Mouse (Mus musculus): ENCODE data around the gene Gm20532. TPM values are rescaled to one million over a fixed set of nuclear protein-coding genes. Genes with fewer than 3 reads are reported as not detected.

The Gm20532 gene
- polyA plus RNA-seq, 1 experiment, result not detected

- DNase-seq (ENCODE audit: extremely low spot score in 1 of 2, low spot score in 1 of 2), result no peak
Measured at GRCm38 (mm10) chr2:26614903-26615302, 28.5 kb downstream of the Gm20532 start.

DNA sequence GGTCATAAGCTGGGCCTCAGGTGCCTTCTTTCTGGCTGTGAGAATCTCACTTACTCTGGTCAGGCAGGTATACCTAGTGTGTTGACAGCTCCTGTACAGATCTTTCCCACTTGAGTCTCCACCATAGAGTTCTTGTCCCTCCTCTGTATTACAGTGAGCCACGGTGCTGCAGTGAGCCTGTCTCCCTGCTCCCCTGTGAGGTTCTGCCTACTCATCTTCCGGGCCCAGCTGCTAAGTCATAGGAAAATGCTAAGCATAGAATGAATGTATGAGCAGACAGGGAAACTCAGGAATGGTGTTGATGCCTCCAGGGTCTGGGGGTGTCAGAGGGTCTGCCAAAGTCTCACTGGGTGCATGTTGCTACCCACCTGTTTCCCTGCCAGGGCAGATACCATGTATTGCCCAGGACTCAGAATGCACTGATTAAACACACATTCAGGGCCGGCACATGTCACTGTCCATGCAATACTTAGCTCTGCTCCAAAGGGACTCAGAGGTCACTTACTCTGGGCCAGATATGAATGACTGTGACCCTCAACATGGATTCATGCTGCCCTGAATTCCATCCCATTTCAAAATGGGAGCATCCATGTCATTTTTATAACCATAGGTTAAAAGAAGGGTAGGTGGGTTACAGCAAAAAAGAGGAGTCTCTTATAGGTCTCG is 29.2 kb downstream of the Gm20532 start:
- DNase-seq (ENCODE audit: extremely low spot score in 1 of 2, low spot score in 1 of 2), result no peak

- no peak for DNase-seq (ENCODE audit: extremely low spot score in 1 of 2, low spot score in 1 of 2)
Measured at GRCm38 (mm10) chr2:26617331-26617730, 30.9 kb downstream of the Gm20532 start.

- no peak for DNase-seq (ENCODE audit: extremely low spot score in 1 of 2, low spot score in 1 of 2)
Measured at GRCm38 (mm10) chr2:26617928-26618327, 31.5 kb downstream of the Gm20532 start.

DNA sequence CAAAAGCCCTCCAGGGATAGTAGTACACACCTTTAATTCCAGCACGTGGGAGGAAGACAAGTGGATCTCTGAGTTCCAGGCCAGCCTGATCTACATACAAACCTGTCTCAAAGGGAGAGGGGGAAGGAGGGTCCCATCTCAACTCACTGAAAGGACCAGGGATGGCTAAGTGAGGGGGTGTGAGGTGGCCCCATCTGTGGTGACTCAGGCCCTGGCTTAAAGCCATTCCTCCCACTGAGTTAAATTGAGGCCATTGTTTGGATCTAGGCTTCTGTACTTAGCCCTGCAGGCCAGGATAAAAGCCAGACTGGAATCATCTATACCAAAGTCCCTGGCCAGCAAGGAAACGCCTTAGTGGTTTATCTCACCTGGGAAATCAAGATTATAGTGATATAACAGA is 34.8 kb downstream of the Gm20532 start:
- no peak for DNase-seq (ENCODE audit: extremely low spot score in 1 of 2, low spot score in 1 of 2)

- no peak for DNase-seq (ENCODE audit: extremely low spot score in 1 of 2, low spot score in 1 of 2)
Measured at GRCm38 (mm10) chr2:26622984-26623383, 36.5 kb downstream of the Gm20532 start.

DNA sequence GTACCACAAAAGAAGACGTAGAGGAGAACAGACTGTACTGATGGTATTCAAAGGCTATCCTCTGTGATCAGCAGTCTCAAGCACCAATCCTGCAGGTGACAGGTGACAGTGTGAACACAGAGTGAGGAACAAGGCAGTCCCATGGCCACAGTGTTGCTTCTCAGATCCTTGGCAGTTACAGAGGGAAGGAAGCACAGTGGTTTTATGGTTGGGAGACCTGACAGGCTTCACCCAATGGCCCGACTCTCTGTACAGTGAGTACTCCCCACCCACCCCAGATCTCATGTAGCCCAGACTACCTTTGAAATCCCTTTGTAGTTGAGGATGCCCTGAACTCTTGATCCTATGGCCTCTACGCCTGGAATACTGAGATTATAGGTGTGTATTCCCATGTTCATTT is 39.0 kb downstream of the Gm20532 start:
- DNase-seq (ENCODE audit: extremely low spot score in 1 of 2, low spot score in 1 of 2), result no peak

- no peak for DNase-seq (ENCODE audit: extremely low spot score in 1 of 2, low spot score in 1 of 2)
Measured at GRCm38 (mm10) chr2:26626081-26626480, 39.6 kb downstream of the Gm20532 start.

DNA sequence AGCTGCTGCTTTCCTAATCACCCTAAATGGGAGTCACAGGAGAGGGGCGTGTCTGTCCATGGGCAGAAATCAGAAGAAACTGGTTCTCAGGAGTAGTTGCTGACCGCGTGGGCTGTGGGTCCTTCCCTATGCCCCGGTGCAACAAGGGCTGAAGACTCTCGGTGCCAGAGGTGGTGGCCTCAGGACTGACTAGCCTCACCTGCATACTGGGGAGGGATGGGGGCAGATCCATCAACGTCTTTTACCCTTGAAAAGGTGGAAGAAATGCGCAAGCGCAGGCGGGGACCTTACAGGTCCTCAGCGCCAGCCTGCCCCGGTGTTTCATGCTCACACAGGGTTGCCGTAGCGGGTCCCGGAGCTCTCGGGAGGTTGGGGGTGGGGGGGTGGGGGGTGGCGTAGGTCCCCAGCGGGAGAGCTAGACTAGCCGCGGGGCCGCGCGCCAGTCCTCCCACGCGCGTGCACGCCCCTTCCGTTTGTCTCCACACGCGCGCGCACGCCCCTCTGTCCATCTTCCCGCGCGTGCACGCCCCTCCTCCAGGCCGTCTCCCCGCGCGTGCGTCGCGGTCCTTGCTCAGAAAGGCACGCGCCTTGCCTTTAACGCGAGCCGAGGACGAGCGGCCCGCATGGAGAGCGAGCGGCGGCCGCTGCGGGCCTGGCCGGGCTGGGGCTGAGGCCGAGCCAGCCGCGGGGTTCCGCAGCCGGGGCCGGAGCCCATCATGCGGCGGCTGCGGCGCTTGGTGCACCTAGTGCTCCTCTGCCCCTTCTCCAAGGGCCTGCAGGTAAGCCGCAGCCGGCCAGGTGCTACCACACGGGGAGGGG is 41.7 kb downstream of the Gm20532 start, which contains the start of gene Fam69b:
Fam69b (plus strand) TSS at position 537 of the 819 bp plus-strand sequence.
- peak; percentile 62 to 91 for DNase-seq (ENCODE audit: extremely low spot score in 1 of 2, low spot score in 1 of 2)

DNA sequence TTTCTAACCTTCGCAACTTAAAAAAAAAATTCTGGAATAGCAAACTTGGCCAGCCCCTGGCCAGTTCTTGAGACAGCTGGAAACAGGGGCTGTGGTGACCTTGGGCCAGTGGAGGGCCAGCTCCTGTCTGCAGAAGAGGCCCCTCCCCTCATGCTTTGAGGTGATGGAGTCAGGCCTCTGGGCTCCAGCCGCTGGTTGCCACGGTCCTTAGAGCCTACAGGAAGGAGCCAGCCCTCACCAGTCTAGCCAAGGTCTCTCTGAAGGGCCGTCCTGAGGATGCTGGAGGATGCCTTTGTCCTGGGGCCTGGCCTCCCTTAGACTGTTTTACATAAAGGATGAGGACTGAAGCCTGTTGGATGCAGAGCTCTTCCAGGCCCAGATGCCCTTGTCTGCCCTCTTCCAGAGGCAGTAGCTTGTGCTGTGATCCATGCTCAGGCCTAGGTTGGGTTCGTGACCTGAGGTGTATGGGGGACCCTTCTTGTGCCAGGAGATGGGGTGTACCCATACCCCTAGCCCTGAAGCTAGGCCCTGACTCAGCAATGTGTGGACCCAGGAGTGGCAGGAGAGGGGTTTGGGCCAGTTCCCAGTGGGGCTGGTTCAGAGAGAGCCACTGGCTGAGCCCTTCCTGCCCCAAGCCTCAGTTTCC is 42.5 kb downstream of the Gm20532 start:
- no peak for DNase-seq (ENCODE audit: extremely low spot score in 1 of 2, low spot score in 1 of 2)

DNA sequence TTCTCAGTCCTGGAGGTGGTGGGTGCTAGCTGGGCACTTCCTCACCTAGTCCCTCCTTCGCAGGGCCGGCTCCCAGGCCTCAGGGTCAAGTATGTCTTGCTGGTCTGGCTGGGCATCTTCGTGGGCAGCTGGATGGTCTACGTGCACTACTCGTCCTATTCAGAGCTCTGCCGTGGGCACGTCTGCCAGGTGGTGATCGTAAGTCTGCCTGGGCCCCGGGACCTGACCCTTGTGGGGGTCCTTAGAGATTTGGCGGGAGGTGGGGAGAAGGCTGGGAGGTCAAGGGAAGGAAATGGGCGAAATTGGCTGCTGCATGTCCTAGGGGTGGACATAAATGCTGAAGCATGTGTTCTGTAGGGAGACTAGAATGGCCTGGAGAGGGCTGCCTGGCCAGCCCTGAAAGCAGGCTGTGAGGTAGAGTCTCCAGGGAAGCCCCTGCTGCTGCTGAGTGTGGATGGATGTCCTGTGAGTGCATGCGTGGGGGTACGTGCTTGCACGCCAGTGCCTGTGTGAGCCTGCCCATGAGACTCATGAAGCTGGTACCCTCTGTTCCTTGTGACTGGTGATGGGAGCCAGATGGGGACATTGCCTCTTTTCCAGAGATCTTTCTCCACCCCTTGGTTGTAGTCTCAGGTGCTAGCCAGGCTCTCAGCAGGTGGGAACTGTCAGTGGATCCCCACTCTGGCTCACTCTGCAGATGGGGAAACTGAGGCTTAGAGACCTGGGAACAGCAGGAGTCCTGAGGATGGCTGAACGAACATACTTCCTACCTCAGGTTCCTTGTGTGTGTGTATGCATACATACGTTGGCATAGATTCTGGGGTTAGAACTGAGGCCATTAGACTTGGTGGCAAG is 46.3 kb downstream of the Gm20532 start:
- DNase-seq (ENCODE audit: extremely low spot score in 1 of 2, low spot score in 1 of 2), result no peak

GRCm38 (mm10) chr2:26633953-26634530 is 47.6 kb downstream of the Gm20532 start:
- DNase-seq (ENCODE audit: extremely low spot score in 1 of 2, low spot score in 1 of 2), result no peak

GRCm38 (mm10) chr2:26634629-26635488 is 48.4 kb downstream of the Gm20532 start:
- DNase-seq (ENCODE audit: extremely low spot score in 1 of 2, low spot score in 1 of 2), result no peak

GRCm38 (mm10) chr2:26635489-26636324 is 49.3 kb downstream of the Gm20532 start:
- no peak for DNase-seq (ENCODE audit: extremely low spot score in 1 of 2, low spot score in 1 of 2)

DNA sequence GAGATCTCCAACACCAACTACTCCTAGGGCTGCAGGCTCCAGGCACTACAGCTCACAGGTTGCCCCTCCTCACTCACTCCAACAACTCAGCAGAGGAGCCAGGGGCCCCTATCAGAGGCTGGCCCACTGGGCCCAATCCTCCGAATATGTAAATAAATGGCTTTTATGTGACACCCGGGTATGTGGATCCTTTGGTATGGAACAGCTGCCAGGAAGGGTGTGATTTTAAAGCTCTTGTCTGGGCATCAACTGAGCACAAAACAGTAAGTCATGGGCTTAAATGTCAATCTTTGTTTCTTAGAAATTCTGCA is 49.8 kb downstream of the Gm20532 start:
- no peak for DNase-seq (ENCODE audit: extremely low spot score in 1 of 2, low spot score in 1 of 2)

GRCm38 (mm10) chr2:26637316-26637932 is 51.0 kb downstream of the Gm20532 start:
- DNase-seq (ENCODE audit: extremely low spot score in 1 of 2, low spot score in 1 of 2), result no peak

DNA sequence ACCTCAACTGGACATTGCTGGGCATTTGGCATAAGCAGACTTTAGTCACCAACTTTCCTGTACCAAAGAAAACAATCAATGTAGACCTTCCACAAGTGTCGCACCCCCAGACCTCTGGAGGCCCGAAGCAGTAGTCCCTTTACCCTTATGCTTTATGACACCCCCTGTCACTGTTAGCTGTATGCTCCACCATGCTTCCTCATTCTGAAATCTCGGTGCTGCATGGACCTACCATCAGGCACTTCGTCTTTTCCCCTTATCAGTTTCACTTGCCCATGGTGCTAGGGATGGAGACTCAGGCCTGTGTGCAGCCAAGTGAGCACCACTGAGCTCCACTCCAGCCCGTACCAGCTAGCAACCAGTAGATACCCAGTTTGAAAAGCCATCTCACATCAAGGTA is 51.6 kb downstream of the Gm20532 start:
- DNase-seq (ENCODE audit: extremely low spot score in 1 of 2, low spot score in 1 of 2), result no peak

DNA sequence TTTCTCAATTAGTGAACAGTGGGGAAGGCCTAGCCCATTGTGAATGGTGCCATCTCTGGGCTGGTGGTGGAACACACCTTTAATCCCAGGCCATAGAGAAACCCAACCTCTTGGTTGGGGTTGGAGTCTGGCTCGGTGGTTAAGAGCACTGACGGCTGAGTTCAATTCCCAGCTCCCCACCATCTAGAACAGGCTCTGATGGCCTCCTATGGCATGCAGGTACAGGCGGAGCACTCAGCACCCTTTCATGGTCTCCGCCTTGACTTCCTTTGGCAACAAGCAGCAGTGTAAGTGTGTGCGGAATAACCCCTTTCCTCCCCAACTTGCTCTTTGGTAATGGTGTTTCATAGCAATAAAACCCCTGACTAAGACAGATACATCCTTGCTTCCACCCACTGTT is 52.1 kb downstream of the Gm20532 start:
- DNase-seq (ENCODE audit: extremely low spot score in 1 of 2, low spot score in 1 of 2), result no peak
